Mouse (Mus musculus) heart, adult 10 weeks (tissue): ENCODE data around the gene Megf8. TPM values are rescaled to one million over a fixed set of nuclear protein-coding genes. Genes with fewer than 3 reads are reported as not detected.

Experiments
- polyA plus RNA-seq: library from polyadenylated mRNA; stranded (reverse); fragments of 350-450 nt; fragmentation: Illumina TruSeq; extraction: RNeasy Lipid Tissue Mini Kit (QIAGEN cat#74804); gene quantifications from one replicate; pipeline ENCODE4 v1.2.3, GENCODE M21; 2014; ENCODE audit warnings: low read depth, low replicate concordance

Gene Megf8
- polyA plus RNA-seq, result 19.9 TPM

GRCm38 (mm10) chr7:25316532-25317445 lies at the start of gene Megf8:
Megf8 (plus strand) TSS chr7:25317164.

GRCm38 (mm10) chr7:25267301-25267750 lies 49.6 kb upstream of the Megf8 start, which contains the start of gene Cic:
Cic (plus strand) TSS chr7:25267704.

GRCm38 (mm10) chr7:25297454-25298325 lies 19.3 kb upstream of the Megf8 start, which contains the start of gene Pafah1b3:
Pafah1b3 (minus strand) TSS chr7:25297986.

GRCm38 (mm10) chr7:25301063-25301462 lies 15.9 kb upstream of the Megf8 start, which contains the start of gene Prr19:
Prr19 (plus strand) TSS chr7:25301411.

GRCm38 (mm10) chr7:25305956-25306613 lies 10.9 kb upstream of the Megf8 start, which contains the start of gene Tmem145:
Tmem145 (plus strand) TSS chr7:25306106.

GRCm38 (mm10) chr7:25369058-25369749 lies 52.2 kb downstream of the Megf8 start, which contains the start of gene Cnfn:
Cnfn (minus strand) TSS chr7:25369724.

GRCm38 (mm10) chr7:25398610-25399009 lies 81.6 kb downstream of the Megf8 start, which contains the start of gene Lipe:
Lipe (minus strand) TSS chr7:25398710.

GRCm38 (mm10) chr7:25412833-25413441 lies 96.0 kb downstream of the Megf8 start, which contains the start of gene Cxcl17:
Cxcl17 (minus strand) TSS chr7:25412886.

Other genes with a start within 250 kb of the Megf8 start
- 5.2 TPM for gene Grik5, start 244.8 kb upstream of the Megf8 start, polyA plus RNA-seq
- gene Zfp574, start 244.6 kb upstream of the Megf8 start, polyA plus RNA-seq, result 6.4 TPM
- 0.84 TPM for gene Pou2f2, start 137.4 kb upstream of the Megf8 start, polyA plus RNA-seq
- 14.2 TPM for gene Dedd2, start 96.5 kb upstream of the Megf8 start, polyA plus RNA-seq
- gene Zfp526, start 95.7 kb upstream of the Megf8 start, polyA plus RNA-seq, result 6.4 TPM
- gene Gsk3a, start 79.3 kb upstream of the Megf8 start, polyA plus RNA-seq, result 67.0 TPM
- 10.7 TPM for gene Erf, start 66.4 kb upstream of the Megf8 start, polyA plus RNA-seq
- gene Cic, start 49.5 kb upstream of the Megf8 start, polyA plus RNA-seq, result 47.8 TPM
- gene Pafah1b3, start 19.2 kb upstream of the Megf8 start, polyA plus RNA-seq, result 2.6 TPM
- not detected for gene Prr19, start 15.8 kb upstream of the Megf8 start, polyA plus RNA-seq
- gene Tmem145, start 11.1 kb upstream of the Megf8 start, polyA plus RNA-seq, result not detected
- gene Cnfn, start 52.6 kb downstream of the Megf8 start, polyA plus RNA-seq, result not detected
- gene Lipe, start 81.5 kb downstream of the Megf8 start, polyA plus RNA-seq, result 50.7 TPM
- not detected for gene Cxcl17, start 95.7 kb downstream of the Megf8 start, polyA plus RNA-seq
- 17.6 TPM for gene Ceacam1, start 160.4 kb downstream of the Megf8 start, polyA plus RNA-seq
- 0.58 TPM for gene Ceacam2, start 222.7 kb downstream of the Megf8 start, polyA plus RNA-seq